Mouse (Mus musculus) gastrocnemius, postnatal 4 days (tissue): ENCODE data around the gene Ints1. TPM values are rescaled to one million over a fixed set of nuclear protein-coding genes. Genes with fewer than 3 reads are reported as not detected.
A peak's percentile ranks its signal among the peaks of the same experiment; 100 is the strongest.

Experiments
- DNase-seq, 2 experiments: peaks; one replicate each; pipeline ENCODE4 v3.0.0; 2021 to 2022; ENCODE audit warnings: low spot score in 2 of 2, mixed read lengths in 2 of 2
- total RNA-seq, 2 experiments: library from RNA; stranded (reverse); gene quantifications; 2 replicates each; pipeline ENCODE4 v1.2.3; 2021

The Ints1 gene
- total RNA-seq, 2 experiments from 2014 or later = 43.6 to 58.4 TPM

DNA sequence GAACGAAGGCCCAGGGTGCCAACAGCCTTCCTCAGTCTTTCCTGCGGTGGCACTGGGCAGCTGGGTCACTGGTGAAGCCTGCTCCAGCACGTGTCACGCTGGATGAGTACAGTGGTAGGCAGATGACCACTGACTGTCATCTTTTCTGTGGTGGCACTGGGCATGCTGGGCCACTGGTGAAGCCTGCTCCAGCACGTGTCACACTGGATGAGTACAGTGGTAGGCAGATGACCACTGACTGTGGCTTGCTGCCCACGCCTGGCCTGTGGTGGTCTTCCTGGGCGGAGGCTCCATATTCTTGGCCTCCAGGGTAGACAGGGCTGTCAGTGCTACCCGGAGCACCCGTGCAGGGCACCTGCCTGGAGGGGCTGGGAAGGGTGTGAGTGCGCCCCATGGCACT, 26.4 kb upstream of the Ints1 start:
- no peak for DNase-seq

- DNase-seq = no peak
These were observed 25.8 kb upstream of the Ints1 start for GRCm38 (mm10) chr5:139801231-139801630.

DNA sequence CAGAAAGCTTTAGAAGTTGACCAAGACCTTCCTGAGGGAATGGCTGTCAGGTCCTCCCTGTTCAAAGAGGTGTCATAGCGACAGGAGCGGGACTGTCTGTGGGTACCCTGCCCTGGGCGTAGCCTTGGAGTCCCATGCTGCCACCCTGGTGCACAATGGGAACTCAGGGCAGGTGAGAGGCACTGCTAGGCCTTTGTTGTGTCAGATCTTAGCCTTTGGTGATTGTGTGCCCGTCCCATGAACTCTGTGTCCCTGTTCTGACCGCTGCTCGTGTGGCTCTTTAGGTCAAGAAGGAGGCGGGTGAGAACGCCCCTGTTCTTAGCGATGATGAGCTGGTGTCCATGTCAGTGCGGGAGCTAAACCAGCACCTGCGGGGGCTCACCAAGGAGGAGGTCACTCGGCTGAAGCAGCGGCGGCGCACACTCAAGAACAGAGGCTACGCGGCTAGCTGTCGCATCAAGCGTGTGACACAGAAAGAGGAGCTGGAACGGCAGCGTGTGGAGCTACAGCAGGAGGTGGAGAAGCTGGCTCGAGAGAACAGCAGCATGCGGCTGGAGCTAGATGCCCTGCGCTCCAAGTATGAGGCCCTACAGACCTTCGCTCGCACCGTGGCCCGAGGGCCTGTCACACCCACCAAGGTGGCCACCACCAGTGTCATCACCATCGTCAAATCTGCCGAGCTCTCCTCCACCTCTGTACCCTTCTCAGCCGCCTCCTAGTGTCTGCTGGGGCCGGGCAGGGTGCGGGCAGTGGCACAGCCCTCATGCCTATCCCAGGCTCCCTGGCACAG, 24.5 kb upstream of the Ints1 start:
- DNase-seq = no peak

DNA sequence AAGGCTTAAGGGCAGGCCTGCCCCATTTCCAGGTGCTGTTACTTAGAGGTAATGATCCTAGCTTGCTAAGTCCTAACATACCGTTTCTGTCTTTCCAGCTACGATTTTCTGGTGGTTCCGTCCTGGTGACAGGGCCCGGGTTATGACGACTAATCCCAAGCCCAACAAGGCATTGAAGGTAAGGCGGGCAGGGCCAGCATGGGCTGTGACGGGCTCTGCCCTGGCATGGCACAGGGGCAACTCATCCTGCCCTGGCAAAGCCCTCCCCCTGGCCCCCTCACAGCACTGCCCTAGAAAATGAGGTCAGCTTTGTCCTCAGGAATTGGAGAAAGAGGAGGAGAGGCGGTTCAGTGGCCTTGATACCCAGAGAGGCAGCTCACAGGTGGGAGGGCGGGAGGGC, 23.6 kb upstream of the Ints1 start:
- DNase-seq = peak in 1 of 2 experiments; percentile 9

DNA sequence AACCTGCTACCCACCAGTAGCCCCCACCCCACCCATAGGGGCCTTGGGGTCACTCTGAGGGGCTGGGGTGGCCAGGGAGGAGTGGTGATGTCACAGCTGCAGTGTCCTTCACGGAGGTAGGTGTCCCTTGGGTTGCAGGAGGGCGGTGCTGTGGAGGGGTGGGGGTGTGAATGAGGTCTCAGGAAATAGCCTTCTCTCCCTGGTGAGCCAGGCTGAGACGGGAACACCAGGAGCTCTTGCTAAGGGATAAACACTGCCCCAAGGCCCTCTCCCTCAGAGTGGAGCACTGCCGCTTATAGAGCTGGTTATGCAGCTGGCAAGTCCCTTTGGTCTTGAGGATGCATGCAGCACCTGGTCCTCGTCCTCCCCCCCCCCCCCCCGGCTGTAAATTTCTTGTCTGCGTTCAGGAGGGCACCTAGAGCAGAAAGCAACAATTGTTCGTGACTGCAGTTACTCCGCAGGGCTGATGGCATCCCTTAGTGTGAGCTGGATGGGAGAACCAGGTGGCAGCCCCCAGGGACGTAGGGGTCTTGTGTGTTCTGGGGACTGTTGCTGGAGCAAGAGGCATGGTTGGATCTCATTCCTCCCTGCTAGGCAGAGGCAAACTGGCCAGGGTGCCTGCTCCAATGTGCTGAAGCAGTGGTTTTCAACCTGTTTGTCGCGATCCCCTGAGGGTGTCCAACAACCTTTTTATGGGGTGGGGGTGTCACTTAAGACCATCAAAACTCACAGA, 22.9 kb upstream of the Ints1 start:
- DNase-seq = no peak

DNA sequence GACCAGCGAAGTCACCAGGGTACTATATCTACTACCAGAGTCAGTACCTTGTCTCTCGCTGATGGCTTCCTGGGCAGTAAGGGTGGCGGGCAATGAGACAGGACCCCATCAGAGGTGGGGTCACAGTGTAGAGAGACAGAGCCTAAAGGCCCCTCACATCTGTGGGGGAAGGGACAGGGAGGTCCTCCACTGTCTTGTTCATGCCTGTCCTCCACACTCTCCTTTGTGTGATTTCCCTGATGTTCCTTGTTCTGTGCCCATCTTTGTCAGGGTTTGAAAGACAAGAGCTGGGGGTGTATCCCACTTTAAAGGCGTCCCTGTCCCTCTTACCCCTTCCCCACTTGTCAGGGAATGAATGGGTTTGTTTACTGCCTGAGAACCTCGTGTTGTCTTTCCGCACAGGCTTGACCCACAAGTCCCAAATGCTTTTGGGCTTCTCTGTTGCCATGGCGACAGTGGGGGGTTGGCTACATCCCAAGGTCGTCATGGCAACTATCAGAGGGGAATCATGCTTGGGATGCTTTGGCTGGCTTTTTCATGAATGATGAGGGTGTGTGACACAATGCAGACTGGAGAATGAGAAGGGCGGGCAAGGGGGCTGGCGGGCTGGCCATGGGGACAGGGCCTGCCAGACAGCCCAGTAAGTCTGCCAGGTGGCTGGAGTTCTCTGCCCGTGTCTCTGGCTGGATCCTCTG, 22.1 kb upstream of the Ints1 start:
- DNase-seq = peak; percentile 73 to 76

- DNase-seq = peak; percentile 50 to 82
These were observed 21.4 kb upstream of the Ints1 start for GRCm38 (mm10) chr5:139796900-139797299.

- DNase-seq = no peak
These were observed 20.6 kb upstream of the Ints1 start for GRCm38 (mm10) chr5:139796001-139796620.

GRCm38 (mm10) chr5:139794938-139795337, 19.5 kb upstream of the Ints1 start:
- peak in 1 of 2 experiments; percentile 16 for DNase-seq

GRCm38 (mm10) chr5:139794137-139794536, 18.7 kb upstream of the Ints1 start:
- no peak for DNase-seq

DNA sequence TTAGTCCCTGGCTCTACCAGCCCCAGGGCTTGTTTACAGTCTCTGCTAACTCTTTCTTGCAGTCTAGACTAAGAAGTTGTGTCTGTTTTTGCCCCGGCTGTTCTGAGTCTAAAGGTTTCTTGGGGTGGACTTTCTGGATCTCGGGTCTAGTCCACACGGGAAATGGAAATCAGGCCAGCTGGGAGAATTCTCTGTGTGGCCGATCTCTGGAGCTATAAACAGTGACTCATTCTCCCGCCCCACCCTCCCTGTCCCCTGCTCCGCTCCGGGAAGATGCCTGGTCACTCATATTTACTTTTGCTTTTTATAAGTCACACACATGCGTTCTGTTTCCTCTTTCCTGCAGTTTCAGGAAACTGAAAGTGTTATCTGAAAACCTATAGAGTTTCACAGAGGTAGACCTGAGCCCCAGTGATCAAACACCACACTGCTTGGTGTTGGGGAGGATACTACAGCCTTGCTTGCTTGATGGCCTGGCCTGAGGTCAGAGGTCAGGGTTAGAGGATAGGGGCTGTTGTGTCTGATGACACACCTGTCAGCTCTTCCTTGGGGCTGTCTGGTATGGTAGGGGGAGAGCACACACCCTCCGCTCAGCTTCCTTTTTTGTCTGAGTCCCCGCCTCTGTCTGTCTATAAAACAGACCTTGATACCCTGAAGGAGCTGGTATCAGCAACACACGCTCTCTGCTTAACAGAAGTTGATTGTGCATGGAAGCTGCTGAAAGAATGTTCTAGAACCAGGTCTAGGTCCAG, 18.0 kb upstream of the Ints1 start:
- DNase-seq = no peak

- no peak for DNase-seq
These were observed 17.5 kb upstream of the Ints1 start for GRCm38 (mm10) chr5:139792966-139793337.

- DNase-seq = no peak
These were observed 16.8 kb upstream of the Ints1 start for GRCm38 (mm10) chr5:139792159-139792775.

DNA sequence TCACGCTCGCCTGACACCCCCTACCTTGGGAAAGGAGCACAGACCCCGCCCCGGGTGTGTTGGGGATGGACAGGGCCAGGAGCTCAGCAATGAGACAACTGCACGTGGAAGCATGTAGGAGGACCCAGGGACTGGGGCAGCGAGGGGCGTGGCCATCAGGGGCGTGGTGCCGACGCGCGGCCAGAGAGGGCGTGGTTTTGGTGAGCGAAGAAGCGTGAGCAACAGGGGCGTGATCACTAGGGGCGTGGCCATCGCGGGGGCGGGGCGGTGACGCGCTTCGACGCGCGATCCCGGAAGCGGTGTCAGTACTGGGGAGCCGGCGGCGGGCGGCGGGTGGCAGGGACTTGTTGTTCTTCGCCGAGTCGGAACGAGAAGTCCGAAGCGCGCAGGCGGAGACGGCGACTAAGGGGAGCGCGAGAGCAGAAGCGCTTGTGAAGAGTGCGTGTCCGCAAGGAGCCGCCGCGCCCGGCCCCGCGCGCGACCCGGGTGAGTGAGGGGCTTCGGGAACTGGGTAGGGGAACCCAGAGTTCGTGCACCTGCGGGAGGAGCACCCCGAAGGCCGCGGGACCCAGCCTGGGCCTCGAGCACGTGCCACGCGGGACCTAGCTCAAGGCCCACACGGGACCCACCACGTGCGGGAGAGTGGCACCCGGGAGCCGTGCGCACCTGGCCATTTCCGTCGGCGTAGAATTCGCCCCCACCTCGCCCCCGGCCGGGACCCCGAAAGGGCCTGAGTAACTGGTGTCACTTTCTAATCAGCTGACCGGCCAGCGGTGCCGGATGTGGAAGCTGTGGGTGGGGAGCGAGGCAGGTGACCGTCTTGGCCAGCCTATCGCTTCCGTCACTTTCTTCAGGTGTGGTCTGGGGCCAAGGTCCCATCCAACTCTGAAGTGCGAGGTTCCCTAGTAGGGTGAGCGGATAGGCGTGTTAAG, 16.0 kb upstream of the Ints1 start, which contains the start of gene Mafk:
Mafk (plus strand) TSS at position 287 of the 932 bp plus-strand sequence.
- DNase-seq = peak; percentile 97 to 98

GRCm38 (mm10) chr5:139789466-139789865, 14.0 kb upstream of the Ints1 start:
- DNase-seq = no peak

- DNase-seq = no peak
These were observed 5.9 kb upstream of the Ints1 start for GRCm38 (mm10) chr5:139781406-139781805.

- DNase-seq = no peak
These were observed 1.5 kb upstream of the Ints1 start for GRCm38 (mm10) chr5:139776966-139777365.

DNA sequence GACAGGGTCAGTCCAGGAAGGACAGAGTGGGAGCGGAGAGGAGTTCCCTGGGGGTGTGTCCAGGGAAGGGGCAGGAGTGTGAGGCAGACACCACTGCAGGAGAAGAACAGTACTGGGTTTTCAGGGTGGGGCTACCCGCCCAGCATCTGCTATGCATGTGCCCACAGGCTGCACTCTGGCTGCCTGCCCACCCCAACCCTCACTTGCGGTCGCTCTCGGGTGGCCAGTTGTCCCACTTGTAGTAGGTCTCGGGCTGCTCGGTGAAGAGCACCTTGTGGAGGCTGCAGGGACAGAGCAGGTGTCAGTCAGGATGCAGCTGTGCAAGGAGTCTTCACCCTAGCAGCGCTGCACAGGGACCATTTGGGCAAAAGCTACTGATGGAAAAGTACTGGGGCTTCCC, 7.3 kb downstream of the Ints1 start:
- DNase-seq = no peak

DNA sequence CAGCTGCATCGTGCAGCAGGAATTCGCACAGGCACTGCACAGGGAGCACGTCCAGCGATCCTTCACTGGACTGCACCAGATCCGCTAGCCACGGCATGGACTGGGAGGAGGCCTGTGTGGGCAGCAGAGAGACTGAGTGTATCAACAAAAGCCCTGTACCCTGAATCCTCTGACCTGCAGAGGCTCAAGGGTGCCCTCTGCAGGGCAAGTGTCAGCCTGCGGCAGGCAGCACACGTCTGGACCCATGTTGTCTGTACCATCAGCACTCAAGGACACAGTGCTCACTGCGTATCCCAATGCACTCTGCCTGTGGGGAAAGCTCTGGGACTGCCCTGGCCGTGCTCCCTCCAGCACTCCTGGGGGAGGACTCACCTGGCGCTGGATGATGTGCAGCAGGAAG, 11.2 kb downstream of the Ints1 start:
- DNase-seq = peak in 1 of 2 experiments; percentile 8
